ENCODE assay signal across 13 mouse cellular contexts in the genomic region with DNA sequence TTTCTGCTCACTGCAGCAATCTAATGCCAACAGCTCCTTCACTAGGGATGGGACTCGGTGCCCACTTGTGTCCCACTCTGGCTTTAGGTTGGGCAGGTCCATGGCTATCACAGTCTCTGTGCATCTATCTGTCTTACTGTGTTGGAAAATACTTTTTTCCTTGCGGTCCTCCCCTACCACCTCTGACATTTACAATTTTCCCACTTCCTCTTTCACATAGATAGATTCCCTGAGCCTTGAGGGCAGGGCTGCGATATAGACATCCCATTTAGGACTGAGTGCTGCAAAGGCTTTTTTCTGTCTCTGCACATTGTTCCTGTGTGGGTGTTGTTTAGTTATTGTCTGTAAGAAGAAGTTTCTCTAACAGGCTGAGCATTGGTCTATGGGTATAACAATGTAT.
"Had no signal": no experiment of that assay in that cellular context is flagged by ENCODE, and none has a peak within 500 bp of the region (broad histone marks: within the 10 kb centered on the region; RNA-seq: fewer than 3 reads in every experiment).

No protein-coding gene starts in this region.

- H3K9me3 ChIP-seq: limb, embryonic 15.5 days; liver, embryonic 12.5 days; lung, embryonic 15.5 days; midbrain, embryonic 12.5 days; neural tube, embryonic 15.5 days had no signal

- H3K36me3 ChIP-seq: limb, embryonic 15.5 days; liver, embryonic 12.5 days; lung, embryonic 15.5 days; midbrain, embryonic 12.5 days; neural tube, embryonic 15.5 days had no signal

- H3K27me3 ChIP-seq: limb, embryonic 15.5 days; liver, embryonic 12.5 days; lung, embryonic 15.5 days; midbrain, embryonic 12.5 days; neural tube, embryonic 15.5 days had no signal

- ATAC-seq: intestine, postnatal 0 days; liver, embryonic 12.5 days had no signal

- H3K9ac ChIP-seq: limb, embryonic 15.5 days; liver, embryonic 12.5 days; lung, embryonic 15.5 days; midbrain, embryonic 12.5 days; neural tube, embryonic 15.5 days had no signal

- H3K4me3 ChIP-seq: left cerebral cortex, adult 2 months; limb, embryonic 15.5 days; liver, embryonic 12.5 days; lung, embryonic 15.5 days; midbrain, embryonic 12.5 days; myocyte; neural tube, embryonic 15.5 days had no signal

- H3K4me2 ChIP-seq: limb, embryonic 15.5 days; liver, embryonic 12.5 days; lung, embryonic 15.5 days; midbrain, embryonic 12.5 days; neural tube, embryonic 15.5 days had no signal

- H3K27ac ChIP-seq: left cerebral cortex, adult 2 months; limb, embryonic 15.5 days; liver, embryonic 12.5 days; lung, embryonic 15.5 days; midbrain, embryonic 12.5 days; neural tube, embryonic 15.5 days had no signal

- DNase-seq: kidney, postnatal 25 days; retina, postnatal 1 day; right cerebral cortex, postnatal 14 days; thymus, adult 18-20 months; thymus, postnatal 14 days had no signal
